Mouse (Mus musculus): ENCODE measurements at regions not wholly inside any gene's neighbourhood (a gene's known extent, or its start where the extent isn't known, plus 50 kb on each side); places are given as distances from the start of the nearest gene placed in this dataset.

- 55% methylated on average over 8 of the region's 8 CpGs for WGBS
- H3K9me3 ChIP-seq (ENCODE audit: low read length), result no peaks in the 10 kb centered on the region
- no peak overlapping the region for H3K4me3 ChIP-seq (ENCODE audit: low read depth, low read length)
- no peaks in the 10 kb centered on the region for H3K36me3 ChIP-seq (ENCODE audit: insufficient read depth, low read length)
- H3K9ac ChIP-seq (replicated peaks; ENCODE audit: low read length, poor library complexity, severe bottlenecking), result no peak overlapping the region
- no peak overlapping the region for H3K27ac ChIP-seq (ENCODE audit: low read depth, low read length)
- peak; percentile 83 for DNase-seq (ENCODE audit: low spot score)
- ATAC-seq (ENCODE audit: low FRiP score), result no peak
- H3K27me3 ChIP-seq (ENCODE audit: insufficient read depth, low read length), result no peaks in the 10 kb centered on the region
- no peak overlapping the region for H3K4me2 ChIP-seq (ENCODE audit: low read depth, low read length, poor library complexity, severe bottlenecking)
- H3K4me1 ChIP-seq (ENCODE audit: insufficient read depth, low read length), result no peaks in the 10 kb centered on the region
- no peak for TF ChIP-seq CTCF (IDR thresholded peaks at IDR 0.05)
Measured at GRCm38 (mm10) chr15:86689694-86690093, 475.4 kb downstream of the Tbc1d22a start.

- Histone ChIP-seq H3K4me1 (ENCODE audit: insufficient read depth, low read length) (no peaks in the 10 kb centered on the region), H3K27me3 (ENCODE audit: insufficient read depth, low read length) (no peaks in the 10 kb centered on the region), H3K4me3 (ENCODE audit: low read depth, low read length) (no peak overlapping the region), H3K27ac (ENCODE audit: low read depth, low read length) (no peak overlapping the region), H3K9me3 (ENCODE audit: low read length) (no peaks in the 10 kb centered on the region), H3K9ac (replicated peaks; ENCODE audit: low read length, poor library complexity, severe bottlenecking) (no peak overlapping the region), H3K4me2 (ENCODE audit: low read depth, low read length, poor library complexity, severe bottlenecking) (no peak overlapping the region), H3K36me3 (ENCODE audit: insufficient read depth, low read length) (no peaks in the 10 kb centered on the region)
- TF ChIP-seq CTCF (IDR thresholded peaks at IDR 0.05), result no peak
- ATAC-seq (ENCODE audit: low FRiP score) (no peak), DNase-seq (ENCODE audit: low spot score) (no peak)
- 61% methylated on average over 4 of the region's 4 CpGs for WGBS
Measured at GRCm38 (mm10) chr15:86696806-86697205, 482.5 kb downstream of the Tbc1d22a start.

GRCm38 (mm10) chr15:86710429-86710828 lies 496.2 kb downstream of the Tbc1d22a start:
- Histone ChIP-seq H3K27me3 (ENCODE audit: insufficient read depth, low read length) (no peaks in the 10 kb centered on the region), H3K4me1 (ENCODE audit: insufficient read depth, low read length) (no peaks in the 10 kb centered on the region), H3K4me2 (ENCODE audit: low read depth, low read length, poor library complexity, severe bottlenecking) (no peak overlapping the region), H3K36me3 (ENCODE audit: insufficient read depth, low read length) (no peaks in the 10 kb centered on the region), H3K4me3 (ENCODE audit: low read depth, low read length) (no peak overlapping the region), H3K9me3 (ENCODE audit: low read length) (no peaks in the 10 kb centered on the region), H3K27ac (ENCODE audit: low read depth, low read length) (no peak overlapping the region), H3K9ac (replicated peaks; ENCODE audit: low read length, poor library complexity, severe bottlenecking) (no peak overlapping the region)
- DNase-seq (ENCODE audit: low spot score), result no peak
- TF ChIP-seq CTCF (IDR thresholded peaks at IDR 0.05), result no peak
- no peak for ATAC-seq (ENCODE audit: low FRiP score)
- WGBS, result 84% methylated on average over 2 of the region's 2 CpGs

- ATAC-seq (ENCODE audit: low FRiP score) (no peak), DNase-seq (ENCODE audit: low spot score) (peak; percentile 34)
- Histone ChIP-seq H3K36me3 (ENCODE audit: insufficient read depth, low read length) (no peaks in the 10 kb centered on the region), H3K4me3 (ENCODE audit: low read depth, low read length) (no peak overlapping the region), H3K9me3 (ENCODE audit: low read length) (no peaks in the 10 kb centered on the region), H3K27me3 (ENCODE audit: insufficient read depth, low read length) (no peaks in the 10 kb centered on the region), H3K4me1 (ENCODE audit: insufficient read depth, low read length) (no peaks in the 10 kb centered on the region), H3K4me2 (ENCODE audit: low read depth, low read length, poor library complexity, severe bottlenecking) (no peak overlapping the region), H3K27ac (ENCODE audit: low read depth, low read length) (no peak overlapping the region), H3K9ac (replicated peaks; ENCODE audit: low read length, poor library complexity, severe bottlenecking) (no peak overlapping the region)
- TF ChIP-seq CTCF (IDR thresholded peaks at IDR 0.05), result no peak
- 34% methylated on average over 9 of the region's 9 CpGs for WGBS
Measured at GRCm38 (mm10) chr15:86718376-86718775, 504.1 kb downstream of the Tbc1d22a start.

- no peak for TF ChIP-seq CTCF (IDR thresholded peaks at IDR 0.05)
Measured at GRCm38 (mm10) chr15:86719088-86719487, 504.8 kb downstream of the Tbc1d22a start.

GRCm38 (mm10) chr15:86721131-86721530 lies 506.9 kb downstream of the Tbc1d22a start:
- no peak for DNase-seq (ENCODE audit: low spot score)
- Histone ChIP-seq H3K36me3 (ENCODE audit: insufficient read depth, low read length) (no peaks in the 10 kb centered on the region), H3K27me3 (ENCODE audit: insufficient read depth, low read length) (no peaks in the 10 kb centered on the region), H3K9ac (replicated peaks; ENCODE audit: low read length, poor library complexity, severe bottlenecking) (no peak overlapping the region), H3K4me3 (ENCODE audit: low read depth, low read length) (no peak overlapping the region), H3K4me2 (ENCODE audit: low read depth, low read length, poor library complexity, severe bottlenecking) (no peak overlapping the region), H3K27ac (ENCODE audit: low read depth, low read length) (no peak overlapping the region), H3K9me3 (ENCODE audit: low read length) (no peaks in the 10 kb centered on the region), H3K4me1 (ENCODE audit: insufficient read depth, low read length) (no peaks in the 10 kb centered on the region)
- WGBS, result 82% methylated on average over 5 of the region's 5 CpGs
- no peak for TF ChIP-seq CTCF (IDR thresholded peaks at IDR 0.05)
- ATAC-seq (ENCODE audit: low FRiP score), result no peak

More at GRCm38 (mm10) chr15:86719088-86719487, 504.8 kb downstream of the Tbc1d22a start:
- no peak overlapping the region for H3K4me3 ChIP-seq (ENCODE audit: low read depth, low read length)
- WGBS, result 88% methylated on average over 12 of the region's 12 CpGs
- H3K27ac ChIP-seq (ENCODE audit: low read depth, low read length), result no peak overlapping the region
- no peaks in the 10 kb centered on the region for H3K36me3 ChIP-seq (ENCODE audit: insufficient read depth, low read length)
- no peaks in the 10 kb centered on the region for H3K4me1 ChIP-seq (ENCODE audit: insufficient read depth, low read length)
- no peak for DNase-seq (ENCODE audit: low spot score)
- ATAC-seq (ENCODE audit: low FRiP score), result no peak
- no peaks in the 10 kb centered on the region for H3K27me3 ChIP-seq (ENCODE audit: insufficient read depth, low read length)
- no peak overlapping the region for H3K4me2 ChIP-seq (ENCODE audit: low read depth, low read length, poor library complexity, severe bottlenecking)
- H3K9ac ChIP-seq (replicated peaks; ENCODE audit: low read length, poor library complexity, severe bottlenecking), result no peak overlapping the region
- H3K9me3 ChIP-seq (ENCODE audit: low read length), result no peaks in the 10 kb centered on the region

All from midbrain, postnatal 0 days (tissue).